Mouse (Mus musculus): Measurements from ENCODE around the gene Nrxn3. TPM values are rescaled to one million over a fixed set of nuclear protein-coding genes. Genes with fewer than 3 reads are reported as not detected.
A peak's percentile ranks its signal among the peaks of the same experiment; 100 is the strongest.

Gene Nrxn3
- polyA plus RNA-seq, 1 experiment from 2014 or later: 1.4 TPM

GRCm38 (mm10) chr12:88730720-88731119, 8.0 kb downstream of the Nrxn3 start:
- Histone ChIP-seq H3K36me3 (ENCODE audit: control insufficient read depth, insufficient read depth, low read length) (no peaks in the 10 kb centered on the region), H3K4me3 (ENCODE audit: low read length) (no peak overlapping the region), H3K9ac (ENCODE audit: low read depth, low read length) (no peak overlapping the region), H3K4me1 (ENCODE audit: control insufficient read depth, insufficient read depth, low read length) (no peaks in the 10 kb centered on the region), H3K4me2 (ENCODE audit: low read depth, low read length) (no peak overlapping the region), H3K9me3 (ENCODE audit: control insufficient read depth, low read length) (no peaks in the 10 kb centered on the region), H3K27me3 (replicated peaks; ENCODE audit: control insufficient read depth, insufficient read depth, low read length) (no peaks in the 10 kb centered on the region), H3K27ac (ENCODE audit: low read length) (no peak overlapping the region)
- ATAC-seq: no peak
- 31% methylated on average over 2 of the region's 2 CpGs for whole genome bisulfite sequencing

DNA sequence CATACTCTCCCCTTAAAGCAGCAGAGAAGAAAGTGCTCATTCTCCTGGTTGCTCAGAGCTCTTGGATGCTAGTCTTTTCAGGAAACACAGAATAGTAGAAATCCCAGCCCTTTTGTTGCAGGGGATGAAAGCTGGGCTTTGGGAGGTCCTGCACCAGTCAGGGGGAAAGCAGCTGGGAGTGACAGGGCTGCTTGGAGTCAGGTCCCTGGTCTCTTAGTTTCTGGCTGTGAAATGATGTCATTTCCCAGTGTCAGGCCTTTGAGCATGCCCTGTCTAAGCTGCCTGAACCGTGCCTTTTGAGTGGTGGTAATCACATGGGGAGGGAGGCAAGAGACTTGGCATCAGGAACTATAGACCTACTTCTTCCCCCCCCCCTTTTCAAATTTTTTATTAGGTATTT, 12.4 kb downstream of the Nrxn3 start:
- no peak overlapping the region for H3K4me3 ChIP-seq (ENCODE audit: low read length)
- no peaks in the 10 kb centered on the region for H3K36me3 ChIP-seq (ENCODE audit: control insufficient read depth, insufficient read depth, low read length)
- no peak overlapping the region for H3K9ac ChIP-seq (ENCODE audit: low read depth, low read length)
- 47% methylated on average over 1 of the region's 1 CpGs for WGBS
- no peak overlapping the region for H3K4me2 ChIP-seq (ENCODE audit: low read depth, low read length)
- no peak for ATAC-seq
- no peaks in the 10 kb centered on the region for H3K27me3 ChIP-seq (replicated peaks; ENCODE audit: control insufficient read depth, insufficient read depth, low read length)
- H3K27ac ChIP-seq (ENCODE audit: low read length): no peak overlapping the region
- H3K4me1 ChIP-seq (ENCODE audit: control insufficient read depth, insufficient read depth, low read length): no peaks in the 10 kb centered on the region
- H3K9me3 ChIP-seq (ENCODE audit: control insufficient read depth, low read length): no peaks in the 10 kb centered on the region

DNA sequence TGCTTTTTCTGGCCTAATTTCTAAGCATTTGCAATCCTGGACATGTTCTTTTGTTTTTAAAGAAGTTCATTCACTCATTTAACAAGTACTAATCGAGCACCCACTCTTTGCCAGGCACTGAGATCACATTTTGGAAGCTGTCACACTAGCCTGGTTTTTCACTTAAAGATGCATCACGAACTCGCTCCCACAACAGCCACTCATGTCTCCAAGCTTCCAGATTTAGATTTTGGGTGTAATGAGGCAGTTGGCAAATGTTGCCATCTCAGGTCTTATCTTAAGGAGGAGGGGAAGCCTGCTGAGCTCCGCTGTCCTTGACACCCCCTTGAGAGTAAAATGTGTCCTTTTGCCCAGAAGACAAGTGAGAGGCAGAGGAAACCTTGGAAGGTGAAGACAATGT, 14.4 kb downstream of the Nrxn3 start:
- no peak overlapping the region for H3K4me3 ChIP-seq (ENCODE audit: low read length)
- H3K9ac ChIP-seq (ENCODE audit: low read depth, low read length): no peak overlapping the region
- H3K4me1 ChIP-seq (ENCODE audit: control insufficient read depth, insufficient read depth, low read length): no peaks in the 10 kb centered on the region
- H3K27me3 ChIP-seq (replicated peaks; ENCODE audit: control insufficient read depth, insufficient read depth, low read length): no peaks in the 10 kb centered on the region
- WGBS: 78% methylated on average over 4 of the region's 4 CpGs
- no peaks in the 10 kb centered on the region for H3K9me3 ChIP-seq (ENCODE audit: control insufficient read depth, low read length)
- H3K36me3 ChIP-seq (ENCODE audit: control insufficient read depth, insufficient read depth, low read length): no peaks in the 10 kb centered on the region
- H3K4me2 ChIP-seq (ENCODE audit: low read depth, low read length): no peak overlapping the region
- ATAC-seq: no peak
- no peak overlapping the region for H3K27ac ChIP-seq (ENCODE audit: low read length)

DNA sequence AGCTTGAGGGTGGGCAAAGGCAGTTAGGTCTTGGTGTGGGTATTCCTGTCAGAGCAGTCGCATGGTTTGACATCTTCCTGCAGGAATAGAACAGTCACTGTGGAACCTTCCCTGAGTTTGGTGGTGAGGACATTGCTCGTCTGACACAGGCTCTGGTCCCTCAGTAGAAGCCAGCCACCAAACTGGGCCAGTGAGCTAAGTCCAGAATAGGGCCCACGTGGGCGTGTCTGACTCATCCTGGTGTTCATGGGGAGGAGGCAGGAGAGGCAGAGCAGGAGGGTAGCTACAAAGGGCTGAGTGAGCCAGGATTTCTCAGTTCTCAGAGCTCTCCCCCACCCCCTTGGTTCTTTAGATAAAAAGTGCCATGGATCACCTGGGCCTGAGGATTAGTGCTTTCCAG, 15.9 kb downstream of the Nrxn3 start:
- no peak overlapping the region for H3K4me3 ChIP-seq (ENCODE audit: low read length)
- WGBS: 59% methylated on average over 4 of the region's 4 CpGs
- H3K27me3 ChIP-seq (replicated peaks; ENCODE audit: control insufficient read depth, insufficient read depth, low read length): no peaks in the 10 kb centered on the region
- H3K4me2 ChIP-seq (ENCODE audit: low read depth, low read length): no peak overlapping the region
- no peak for ATAC-seq
- H3K9me3 ChIP-seq (ENCODE audit: control insufficient read depth, low read length): no peaks in the 10 kb centered on the region
- H3K36me3 ChIP-seq (ENCODE audit: control insufficient read depth, insufficient read depth, low read length): no peaks in the 10 kb centered on the region
- H3K9ac ChIP-seq (ENCODE audit: low read depth, low read length): no peak overlapping the region
- no peak overlapping the region for H3K27ac ChIP-seq (ENCODE audit: low read length)
- no peaks in the 10 kb centered on the region for H3K4me1 ChIP-seq (ENCODE audit: control insufficient read depth, insufficient read depth, low read length)

DNA sequence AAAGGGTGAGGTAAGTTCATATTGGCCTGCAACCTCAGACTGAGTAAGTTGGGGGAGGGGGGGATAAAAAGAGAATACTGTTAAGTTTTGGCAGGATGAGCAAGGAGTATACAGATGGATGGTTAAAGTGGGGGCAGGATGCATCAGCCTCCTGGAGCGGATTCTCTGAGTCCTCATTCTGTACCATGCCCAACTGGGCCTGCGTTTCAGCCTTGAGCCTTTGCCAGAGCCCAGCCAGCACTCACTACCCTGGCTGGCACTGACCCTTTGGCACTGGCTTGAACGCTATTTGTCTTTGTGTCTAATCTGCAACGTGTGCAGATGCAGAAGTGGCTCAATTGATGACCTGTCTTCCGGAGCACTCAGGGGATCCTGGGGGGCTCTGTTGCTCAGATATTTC, 24.1 kb downstream of the Nrxn3 start:
- H3K9me3 ChIP-seq (ENCODE audit: control insufficient read depth, low read length): no peaks in the 10 kb centered on the region
- no peaks in the 10 kb centered on the region for H3K4me1 ChIP-seq (ENCODE audit: control insufficient read depth, insufficient read depth, low read length)
- no peak overlapping the region for H3K27ac ChIP-seq (ENCODE audit: low read length)
- no peak overlapping the region for H3K4me3 ChIP-seq (ENCODE audit: low read length)
- no peak for ATAC-seq
- H3K27me3 ChIP-seq (replicated peaks; ENCODE audit: control insufficient read depth, insufficient read depth, low read length): no peaks in the 10 kb centered on the region
- H3K36me3 ChIP-seq (ENCODE audit: control insufficient read depth, insufficient read depth, low read length): no peaks in the 10 kb centered on the region
- H3K4me2 ChIP-seq (ENCODE audit: low read depth, low read length): no peak overlapping the region
- WGBS: 64% methylated on average over 5 of the region's 5 CpGs
- no peak overlapping the region for H3K9ac ChIP-seq (ENCODE audit: low read depth, low read length)

DNA sequence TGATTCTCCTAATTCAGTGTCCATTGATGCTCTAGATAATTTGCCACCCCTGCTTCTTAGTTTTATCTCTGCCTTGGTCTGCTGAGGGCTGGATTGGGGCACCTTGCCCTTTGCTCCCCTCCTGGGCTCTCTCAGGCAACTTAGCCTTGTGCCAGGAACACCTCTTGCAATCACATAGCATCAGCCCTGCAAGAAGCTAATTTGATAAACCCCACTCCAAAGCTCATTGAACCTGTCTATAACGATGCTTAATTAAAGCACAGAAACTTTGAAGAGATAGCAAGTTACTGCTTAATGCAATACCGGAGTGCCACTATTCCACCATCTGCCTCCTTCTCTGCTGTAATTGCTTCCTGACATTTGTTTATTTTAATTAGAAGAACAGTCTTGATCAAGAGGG, 42.1 kb downstream of the Nrxn3 start:
- H3K27ac ChIP-seq (ENCODE audit: low read length): no peak overlapping the region
- 73% methylated on average over 2 of the region's 2 CpGs for WGBS
- no peak overlapping the region for H3K4me3 ChIP-seq (ENCODE audit: low read length)
- H3K4me2 ChIP-seq (ENCODE audit: low read depth, low read length): no peak overlapping the region
- no peaks in the 10 kb centered on the region for H3K36me3 ChIP-seq (ENCODE audit: control insufficient read depth, insufficient read depth, low read length)
- H3K9ac ChIP-seq (ENCODE audit: low read depth, low read length): no peak overlapping the region
- no peaks in the 10 kb centered on the region for H3K9me3 ChIP-seq (ENCODE audit: control insufficient read depth, low read length)
- H3K4me1 ChIP-seq (ENCODE audit: control insufficient read depth, insufficient read depth, low read length): no peaks in the 10 kb centered on the region
- ATAC-seq: no peak
- no peaks in the 10 kb centered on the region for H3K27me3 ChIP-seq (replicated peaks; ENCODE audit: control insufficient read depth, insufficient read depth, low read length)

DNA sequence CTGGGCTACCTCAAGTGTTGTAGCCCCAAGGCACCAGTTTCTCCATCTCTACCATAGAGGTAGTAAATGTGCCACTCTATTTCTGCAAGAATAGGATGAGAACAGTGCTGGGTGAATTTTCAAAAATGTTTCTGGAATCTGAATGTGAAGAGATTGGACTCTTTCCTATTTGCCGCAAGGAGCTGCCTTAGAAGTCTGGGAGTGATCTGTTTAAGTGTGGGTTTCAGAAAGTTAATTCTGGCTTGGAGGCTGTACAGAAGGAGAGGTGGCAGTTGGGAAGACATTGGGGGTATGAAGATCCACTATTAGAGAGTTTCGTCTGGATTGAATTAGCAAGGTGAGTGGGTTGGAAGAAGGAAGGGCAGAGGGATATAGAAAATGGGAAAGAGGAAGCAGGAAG, 52.0 kb downstream of the Nrxn3 start:
- H3K4me1 ChIP-seq (ENCODE audit: control insufficient read depth, insufficient read depth, low read length): no peaks in the 10 kb centered on the region
- H3K9me3 ChIP-seq (ENCODE audit: control insufficient read depth, low read length): no peaks in the 10 kb centered on the region
- H3K27ac ChIP-seq (ENCODE audit: low read length): no peak overlapping the region
- 82% methylated on average over 2 of the region's 2 CpGs for WGBS
- H3K9ac ChIP-seq (ENCODE audit: low read depth, low read length): no peak overlapping the region
- no peak overlapping the region for H3K4me2 ChIP-seq (ENCODE audit: low read depth, low read length)
- no peaks in the 10 kb centered on the region for H3K36me3 ChIP-seq (ENCODE audit: control insufficient read depth, insufficient read depth, low read length)
- no peak for ATAC-seq
- H3K27me3 ChIP-seq (replicated peaks; ENCODE audit: control insufficient read depth, insufficient read depth, low read length): no peaks in the 10 kb centered on the region
- H3K4me3 ChIP-seq (ENCODE audit: low read length): no peak overlapping the region

- 89% methylated on average over 1 of the region's 1 CpGs for WGBS
- no peak overlapping the region for H3K27ac ChIP-seq (ENCODE audit: low read length)
- no peak overlapping the region for H3K4me3 ChIP-seq (ENCODE audit: low read length)
- no peak for ATAC-seq
- no peaks in the 10 kb centered on the region for H3K4me1 ChIP-seq (ENCODE audit: control insufficient read depth, insufficient read depth, low read length)
- no peaks in the 10 kb centered on the region for H3K27me3 ChIP-seq (replicated peaks; ENCODE audit: control insufficient read depth, insufficient read depth, low read length)
- H3K4me2 ChIP-seq (ENCODE audit: low read depth, low read length): no peak overlapping the region
- H3K9me3 ChIP-seq (ENCODE audit: control insufficient read depth, low read length): no peaks in the 10 kb centered on the region
- no peaks in the 10 kb centered on the region for H3K36me3 ChIP-seq (ENCODE audit: control insufficient read depth, insufficient read depth, low read length)
- H3K9ac ChIP-seq (ENCODE audit: low read depth, low read length): no peak overlapping the region
These were observed 55.4 kb downstream of the Nrxn3 start for GRCm38 (mm10) chr12:88778036-88778435.

- peak; percentile 44; the same call in 1 of the 2 replicates for ATAC-seq
- 40% methylated on average over 10 of the region's 10 CpGs for WGBS
These were observed 61.8 kb downstream of the Nrxn3 start for GRCm38 (mm10) chr12:88784199-88785147.

DNA sequence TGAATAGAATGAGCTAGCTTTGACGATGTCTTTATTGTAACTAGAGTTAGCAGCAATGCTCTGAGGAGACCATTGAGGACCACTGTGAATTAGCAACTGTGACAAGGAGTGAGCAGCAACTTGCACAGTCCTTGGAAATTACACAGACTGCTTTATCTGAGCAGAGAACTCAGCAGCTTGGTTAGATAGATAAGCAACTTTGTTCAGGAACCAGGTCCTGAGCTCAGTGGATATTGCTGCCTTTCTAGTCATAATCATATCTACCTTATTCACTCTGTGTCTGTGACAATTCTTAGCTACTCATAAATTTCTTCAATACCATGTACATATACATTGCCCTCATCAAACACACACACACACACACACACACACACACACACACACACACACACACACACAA, 70.6 kb downstream of the Nrxn3 start:
- no peaks in the 10 kb centered on the region for H3K9me3 ChIP-seq (ENCODE audit: control insufficient read depth, low read length)
- no peak overlapping the region for H3K27ac ChIP-seq (ENCODE audit: low read length)
- H3K27me3 ChIP-seq (replicated peaks; ENCODE audit: control insufficient read depth, insufficient read depth, low read length): no peaks in the 10 kb centered on the region
- no peak overlapping the region for H3K4me2 ChIP-seq (ENCODE audit: low read depth, low read length)
- 88% methylated on average over 1 of the region's 1 CpGs for WGBS
- H3K4me3 ChIP-seq (ENCODE audit: low read length): no peak overlapping the region
- no peak for ATAC-seq
- H3K36me3 ChIP-seq (ENCODE audit: control insufficient read depth, insufficient read depth, low read length): no peaks in the 10 kb centered on the region
- H3K9ac ChIP-seq (ENCODE audit: low read depth, low read length): no peak overlapping the region
- no peaks in the 10 kb centered on the region for H3K4me1 ChIP-seq (ENCODE audit: control insufficient read depth, insufficient read depth, low read length)

More at GRCm38 (mm10) chr12:88784199-88785147, 61.8 kb downstream of the Nrxn3 start:
- no peaks in the 10 kb centered on the region for H3K9me3 ChIP-seq (ENCODE audit: control insufficient read depth, low read length)
- H3K27me3 ChIP-seq (replicated peaks; ENCODE audit: control insufficient read depth, insufficient read depth, low read length): no peaks in the 10 kb centered on the region
- H3K36me3 ChIP-seq (ENCODE audit: control insufficient read depth, insufficient read depth, low read length): no peaks in the 10 kb centered on the region
- H3K9ac ChIP-seq (ENCODE audit: low read depth, low read length): no peak overlapping the region
- no peak overlapping the region for H3K4me2 ChIP-seq (ENCODE audit: low read depth, low read length)
- no peak overlapping the region for H3K4me3 ChIP-seq (ENCODE audit: low read length)
- H3K4me1 ChIP-seq (ENCODE audit: control insufficient read depth, insufficient read depth, low read length): no peaks in the 10 kb centered on the region
- no peak overlapping the region for H3K27ac ChIP-seq (ENCODE audit: low read length)
